Mouse (Mus musculus) megakaryocyte, embryonic 14.5 days (primary cell): ENCODE measurements around the gene Idnk. TPM values are rescaled to one million over a fixed set of nuclear protein-coding genes. Genes with fewer than 3 reads are reported as not detected.

Source experiments
- H3K27me3 ChIP-seq: replicated peaks from 2 replicates; pipeline ENCODE3; 2012; ENCODE audit warnings: inconsistent platforms
- H3K36me3 ChIP-seq: replicated peaks from 2 replicates; pipeline ENCODE3; 2012; ENCODE audit warnings: low read length, inconsistent platforms, mixed read lengths
- H3K4me1 ChIP-seq: 2 replicates; pipeline ENCODE4 v1.6.1; 2012; ENCODE audit warnings: inconsistent platforms
- H3K4me3 ChIP-seq: replicated peaks from 2 replicates; pipeline ENCODE3; 2012; ENCODE audit warnings: moderate library complexity, mild to moderate bottlenecking, inconsistent platforms
- H3K9me3 ChIP-seq: 2 replicates; pipeline ENCODE4 v1.6.1; 2012; ENCODE audit warnings: inconsistent platforms
- FLI1 ChIP-seq: IDR thresholded peaks from 2 replicates; pipeline ENCODE4 v1.6.1; 2012; ENCODE audit warnings: low read length, inconsistent platforms, mixed read lengths
- GATA1 ChIP-seq: IDR thresholded peaks from 3 replicates; pipeline ENCODE4 v1.6.1; 2012; ENCODE audit warnings: mixed read lengths, low read length, inconsistent platforms, borderline replicate concordance
- polyA plus RNA-seq: library from polyadenylated mRNA; stranded (reverse); fragments of >175 nt; gene quantifications from 2 replicates; pipeline ENCODE4 v1.2.3, GENCODE M21; 2012; ENCODE audit warnings: low replicate concordance; ENCODE audit not compliant: insufficient read depth

Gene Idnk
- polyA plus RNA-seq, result 3.4 and 15.6 TPM in 2 replicates

DNA sequence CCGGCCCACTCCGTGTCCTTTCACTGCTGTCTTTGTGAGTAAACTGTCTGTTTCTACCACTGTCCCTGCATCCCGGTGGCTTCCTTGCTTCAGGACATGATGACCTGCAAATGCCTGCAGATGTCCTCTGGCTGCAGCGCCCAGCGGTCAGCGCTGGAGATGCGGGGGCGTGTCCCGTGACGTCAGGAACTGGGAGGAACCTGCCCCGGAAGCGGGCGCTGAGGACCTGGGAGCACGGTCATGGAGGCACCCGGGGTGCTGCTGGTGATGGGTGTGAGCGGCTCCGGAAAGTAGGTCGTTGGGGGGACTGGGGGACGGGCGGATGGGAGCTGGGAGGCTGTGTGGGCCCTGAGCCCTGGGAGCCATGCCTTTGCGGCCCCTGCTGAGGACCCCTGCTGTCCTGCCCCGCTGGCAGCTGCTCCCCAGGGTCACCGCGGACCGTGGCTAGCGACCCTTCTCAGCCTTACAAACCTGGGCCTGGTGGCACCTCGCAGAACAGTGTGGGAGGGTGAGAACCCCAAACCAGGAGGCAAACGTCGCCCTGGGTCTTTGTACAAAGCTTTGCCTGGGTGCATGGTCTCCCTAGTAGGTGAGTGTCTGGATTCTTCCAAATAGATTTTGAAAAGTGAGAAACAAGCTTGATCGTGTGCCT lies at the start of gene Idnk:
Idnk (plus strand) TSS at position 203 of the 652 bp plus-strand sequence.
- TF ChIP-seq FLI1 (no peak), GATA1 (no peak)
- H3K4me1 ChIP-seq, result peaks cover 19% of the 10 kb centered on the region
- no peaks in the 10 kb centered on the region for H3K27me3 ChIP-seq
- H3K9me3 ChIP-seq, result peaks cover 13% of the 10 kb centered on the region
- H3K4me3 ChIP-seq, result peak within 1 kb of the TSS; percentile 100
- peaks cover 32% of the 10 kb centered on the region for H3K36me3 ChIP-seq

DNA sequence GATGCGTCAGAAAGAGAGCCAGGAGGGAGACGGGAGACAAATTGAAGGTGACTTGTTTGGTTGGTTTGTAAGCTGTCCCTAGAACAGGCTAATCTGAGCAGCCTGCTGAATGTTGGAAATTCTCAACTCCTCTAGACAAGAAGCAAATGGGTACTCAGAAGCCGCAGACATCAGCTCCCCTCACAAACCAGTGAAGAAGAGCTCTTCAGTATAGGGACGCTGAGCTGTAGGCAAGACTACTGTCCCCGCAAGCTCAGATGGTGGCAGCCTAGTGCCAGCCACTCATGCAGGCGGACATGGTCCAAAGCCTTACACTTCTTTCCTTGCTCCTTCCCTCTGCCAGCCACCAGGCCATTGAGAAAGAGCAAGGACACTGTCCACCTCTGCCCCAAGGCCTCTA lies 46.1 kb upstream of the Idnk start:
- Histone ChIP-seq H3K4me3 (no peak overlapping the region), H3K4me1 (peaks cover 35% of the 10 kb centered on the region), H3K27me3 (peaks cover 73% of the 10 kb centered on the region), H3K36me3 (no peaks in the 10 kb centered on the region), H3K9me3 (peaks cover 23% of the 10 kb centered on the region)
- no peak for TF ChIP-seq GATA1
- no peak for TF ChIP-seq FLI1

DNA sequence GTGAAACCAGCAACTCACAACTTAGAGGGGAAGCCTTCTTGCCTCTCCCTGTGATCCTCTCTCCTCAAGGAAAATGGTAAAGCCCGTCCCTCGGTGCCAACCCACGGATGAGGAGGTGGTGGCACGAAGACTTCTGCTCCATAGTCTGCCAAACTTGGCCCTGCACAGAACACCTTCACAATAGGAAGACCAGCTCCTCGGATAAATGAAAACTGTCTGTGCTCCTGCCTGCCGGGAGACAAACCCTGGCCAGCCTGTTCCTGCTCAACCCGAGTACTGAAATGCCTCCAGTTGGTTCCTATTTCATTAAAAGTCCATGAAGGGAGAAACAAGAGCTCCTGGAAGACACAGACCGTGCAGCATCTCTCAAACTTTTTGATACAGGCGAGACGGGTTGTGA lies 45.3 kb upstream of the Idnk start:
- Histone ChIP-seq H3K4me3 (no peak overlapping the region), H3K9me3 (peaks cover 19% of the 10 kb centered on the region), H3K27me3 (peaks cover 76% of the 10 kb centered on the region), H3K4me1 (peaks cover 41% of the 10 kb centered on the region), H3K36me3 (no peaks in the 10 kb centered on the region)
- no peak for TF ChIP-seq FLI1
- no peak for TF ChIP-seq GATA1

DNA sequence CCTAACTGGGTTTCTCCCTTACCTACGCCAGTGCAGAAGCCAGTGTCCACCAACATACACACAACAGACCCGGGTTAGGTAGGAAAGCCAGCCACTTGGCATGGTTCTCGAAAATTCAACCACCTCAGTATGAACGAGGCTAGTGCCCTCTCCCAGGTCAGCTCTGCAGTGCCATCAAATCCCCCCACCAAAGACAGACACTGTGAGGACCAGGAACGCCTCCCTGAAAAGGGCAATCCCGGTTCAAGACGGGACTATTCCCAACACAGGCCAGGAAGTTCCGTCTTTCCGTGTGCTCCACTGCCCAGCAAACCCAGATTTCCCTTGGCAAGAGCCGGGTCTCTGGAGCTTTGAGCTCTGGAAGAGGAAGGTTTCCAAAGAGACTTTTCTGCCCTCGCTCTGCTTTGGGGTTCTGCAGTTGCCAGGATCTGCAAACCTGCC lies 44.8 kb upstream of the Idnk start:
- peaks cover 77% of the 10 kb centered on the region for H3K27me3 ChIP-seq
- peak overlapping the region; percentile 87 for H3K4me3 ChIP-seq

DNA sequence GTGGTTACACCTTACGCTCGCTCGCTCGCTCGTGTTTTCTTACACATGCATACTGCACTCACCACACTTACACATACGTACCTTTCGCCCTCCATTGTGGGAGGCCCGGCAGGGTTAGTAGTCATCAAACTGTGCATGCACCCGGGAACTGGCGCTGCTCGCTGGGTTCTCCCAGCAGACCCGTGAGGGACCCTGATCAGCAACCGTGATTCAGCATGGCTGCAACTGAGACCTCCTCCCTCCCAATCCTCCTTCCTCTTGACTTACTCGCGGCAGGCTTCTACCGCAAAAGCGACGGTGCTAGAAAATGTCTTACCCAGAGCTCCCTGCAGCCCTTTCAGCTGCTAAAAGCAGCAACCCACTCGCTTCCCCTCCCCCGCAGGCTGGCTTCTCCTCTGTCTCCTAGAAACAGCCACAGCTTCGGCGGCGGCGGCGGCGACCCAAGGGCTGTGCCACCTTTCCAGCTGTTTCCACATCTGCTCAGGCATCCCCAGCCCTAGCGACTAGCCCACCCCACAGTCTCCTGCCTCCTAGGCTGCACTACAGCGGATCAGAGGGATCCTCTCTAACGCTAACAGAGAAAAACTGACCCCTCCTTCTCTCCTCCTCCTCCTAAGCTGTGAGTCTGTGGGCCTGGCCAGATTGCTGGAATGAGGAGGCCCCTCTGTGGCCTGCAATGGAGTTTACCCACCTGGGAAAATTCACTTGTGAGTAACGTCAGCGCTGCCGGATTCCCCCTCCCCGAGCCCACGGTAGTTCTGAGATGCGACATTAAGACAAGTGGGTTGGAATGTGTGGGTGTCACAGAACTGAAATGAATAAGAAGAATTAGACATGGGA lies 44.2 kb upstream of the Idnk start, which contains the start of gene Klhl3:
Klhl3 (minus strand) TSS at position 532 of the 840 bp plus-strand sequence.
- Histone ChIP-seq H3K4me1 (peaks cover 45% of the 10 kb centered on the region), H3K4me3 (peak within 1 kb of the TSS; percentile 87), H3K27me3 (peaks cover 75% of the 10 kb centered on the region), H3K36me3 (no peaks in the 10 kb centered on the region), H3K9me3 (peaks cover 19% of the 10 kb centered on the region)
- no peak for TF ChIP-seq GATA1

More for the DNA sequence above, 44.8 kb upstream of the Idnk start:
- no peak for TF ChIP-seq FLI1
- TF ChIP-seq GATA1, result no peak
- peaks cover 19% of the 10 kb centered on the region for H3K9me3 ChIP-seq
- no peaks in the 10 kb centered on the region for H3K36me3 ChIP-seq
- peaks cover 45% of the 10 kb centered on the region for H3K4me1 ChIP-seq

DNA sequence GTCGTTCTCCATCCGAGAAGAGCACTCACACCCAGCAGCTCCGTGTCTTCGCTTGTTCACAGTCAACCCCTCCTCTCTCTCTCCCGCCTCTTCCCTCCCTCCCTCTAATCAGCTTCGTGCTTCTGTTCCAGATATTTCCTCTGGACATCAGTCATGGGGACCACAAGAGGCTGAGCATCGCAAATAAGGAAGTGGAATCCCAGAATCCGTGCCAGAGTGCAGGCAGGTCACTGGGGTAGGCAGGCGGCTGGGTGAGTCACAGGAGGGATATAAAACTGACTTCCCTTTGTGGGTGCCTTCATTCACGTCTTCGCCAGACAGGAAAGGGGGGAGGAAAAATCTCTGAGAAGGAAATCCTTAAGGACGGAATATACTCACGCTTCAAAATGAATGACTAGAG lies 42.2 kb upstream of the Idnk start:
- TF ChIP-seq FLI1 (no peak), GATA1 (no peak; the same call in 2 of the 3 replicates)
- Histone ChIP-seq H3K27me3 (peaks cover 79% of the 10 kb centered on the region), H3K4me1 (peaks cover 45% of the 10 kb centered on the region), H3K9me3 (peaks cover 19% of the 10 kb centered on the region), H3K4me3 (peak overlapping the region; percentile 85), H3K36me3 (no peaks in the 10 kb centered on the region)

DNA sequence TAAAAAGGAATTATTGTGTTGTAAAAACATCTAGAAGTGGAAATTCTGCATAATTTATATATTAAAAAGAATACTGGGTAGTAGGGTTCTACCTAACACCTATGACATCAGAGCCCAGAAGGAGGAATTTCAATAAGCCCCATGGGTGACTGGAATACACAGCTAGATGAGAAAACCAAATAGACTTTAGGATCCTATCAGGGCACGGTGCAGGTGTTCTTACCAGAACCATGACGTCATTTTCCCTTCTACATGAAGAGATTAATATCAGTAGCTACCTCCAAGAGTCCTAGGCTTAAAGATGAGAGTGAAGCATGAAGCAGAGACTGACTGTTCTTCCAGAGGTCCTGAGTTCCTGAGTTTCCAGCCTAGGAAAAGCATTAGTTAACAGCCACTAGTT lies 40.6 kb upstream of the Idnk start:
- Histone ChIP-seq H3K9me3 (peaks cover 12% of the 10 kb centered on the region), H3K27me3 (peaks cover 67% of the 10 kb centered on the region), H3K4me3 (no peak overlapping the region), H3K4me1 (peaks cover 45% of the 10 kb centered on the region), H3K36me3 (no peaks in the 10 kb centered on the region)
- TF ChIP-seq FLI1, result no peak
- no peak for TF ChIP-seq GATA1

DNA sequence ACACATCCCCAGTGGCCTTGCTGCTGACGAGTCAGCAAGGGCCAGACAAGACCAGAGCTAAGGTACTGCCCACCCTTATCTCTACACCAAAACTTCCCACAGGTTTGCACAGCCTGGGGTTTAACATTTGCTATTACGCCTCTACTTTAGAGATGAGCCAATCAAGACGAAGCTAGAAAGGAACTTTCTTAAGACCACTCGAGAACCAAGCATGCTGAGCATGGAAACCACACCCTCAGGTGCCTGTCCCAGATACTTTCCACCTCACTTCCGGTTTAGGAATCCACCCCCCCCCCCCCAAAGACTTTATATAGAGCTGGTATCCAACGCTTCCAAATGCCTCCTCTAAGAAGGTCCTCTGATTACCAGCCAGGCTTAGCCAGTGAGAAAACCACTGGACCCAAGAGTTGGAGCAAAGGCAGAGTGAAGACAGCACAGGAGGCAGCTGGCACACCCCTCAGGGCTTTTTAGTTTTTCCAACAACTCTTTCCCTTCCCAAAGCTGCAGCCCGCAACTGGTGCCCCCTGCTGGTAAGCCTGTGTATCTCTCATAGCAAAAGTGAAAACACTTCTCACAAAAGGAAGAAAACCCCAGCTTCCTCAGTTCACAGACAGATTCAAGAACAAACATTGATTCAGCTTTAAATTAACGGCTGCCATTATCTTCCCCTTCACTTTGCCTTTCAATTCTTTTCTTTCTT lies 40.0 kb upstream of the Idnk start:
- peaks cover 5% of the 10 kb centered on the region for H3K9me3 ChIP-seq
- H3K36me3 ChIP-seq, result no peaks in the 10 kb centered on the region
- H3K4me3 ChIP-seq, result no peak overlapping the region
- TF ChIP-seq GATA1 (no peak), FLI1 (no peak)
- peaks cover 45% of the 10 kb centered on the region for H3K4me1 ChIP-seq
- peaks cover 61% of the 10 kb centered on the region for H3K27me3 ChIP-seq

DNA sequence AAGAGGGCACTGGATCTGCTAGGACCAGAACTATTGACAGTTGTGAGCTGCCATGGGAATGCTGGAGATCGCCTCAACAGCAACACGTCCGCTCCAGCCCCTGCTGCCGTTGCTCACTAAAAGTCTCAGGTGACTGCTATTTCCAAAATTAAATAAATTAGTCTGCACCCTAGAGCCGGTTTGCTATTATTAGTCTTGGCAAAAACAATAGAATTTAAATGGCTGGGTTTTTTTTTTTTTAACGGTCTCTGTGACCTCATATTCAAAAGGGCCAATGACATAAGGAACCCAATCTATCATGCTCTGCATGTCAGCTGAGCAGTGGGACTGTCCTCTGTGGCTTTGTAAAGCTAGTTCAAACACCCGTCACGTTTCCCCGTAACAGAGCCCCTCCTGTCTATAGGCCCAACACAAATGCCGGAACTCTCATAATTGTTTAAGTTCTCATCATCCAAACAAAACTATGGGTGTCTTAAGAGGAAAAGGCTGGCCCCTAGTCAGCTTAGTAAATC lies 34.6 kb upstream of the Idnk start:
- Histone ChIP-seq H3K4me3 (no peak overlapping the region), H3K4me1 (peaks cover 10% of the 10 kb centered on the region; the same call in 1 of the 2 replicates), H3K36me3 (peaks cover 7% of the 10 kb centered on the region), H3K27me3 (peaks cover 15% of the 10 kb centered on the region), H3K9me3 (no peaks in the 10 kb centered on the region)
- no peak for TF ChIP-seq GATA1
- TF ChIP-seq FLI1, result no peak
